Mouse (Mus musculus) granulocyte monocyte progenitor cell, adult 5-6 weeks (primary cell): ENCODE results near the gene Tspan13. TPM values are rescaled to one million over a fixed set of nuclear protein-coding genes. Genes with fewer than 3 reads are reported as not detected.
A peak's percentile ranks its signal among the peaks of the same experiment; 100 is the strongest.

Experiments
- ATAC-seq: replicated peaks from 2 replicates; pipeline ENCODE4 v1.8.0; 2016; ENCODE audit warnings: mild to moderate bottlenecking, moderate TSS enrichment, inconsistent platforms; ENCODE audit not compliant: poor library complexity, severe bottlenecking
- total RNA-seq, 2 experiments: library from RNA; stranded (forward) in 1 of 2; stranded (reverse) in 1 of 2; fragments of 200-712, 200-1000 nt in 1 of 2; fragments of >200 nt in 1 of 2; fragmentation: Nextera tagmentation in 1 of 2; gene quantifications; 2 replicates each; pipeline ENCODE4 v1.2.3; 2014 to 2017

Gene Tspan13
- total RNA-seq (2014; fragmentation: Nextera tagmentation) (14.9 and 18.8 TPM in 2 replicates), total RNA-seq (2017) (7.7 and 8.2 TPM in 2 replicates)

DNA sequence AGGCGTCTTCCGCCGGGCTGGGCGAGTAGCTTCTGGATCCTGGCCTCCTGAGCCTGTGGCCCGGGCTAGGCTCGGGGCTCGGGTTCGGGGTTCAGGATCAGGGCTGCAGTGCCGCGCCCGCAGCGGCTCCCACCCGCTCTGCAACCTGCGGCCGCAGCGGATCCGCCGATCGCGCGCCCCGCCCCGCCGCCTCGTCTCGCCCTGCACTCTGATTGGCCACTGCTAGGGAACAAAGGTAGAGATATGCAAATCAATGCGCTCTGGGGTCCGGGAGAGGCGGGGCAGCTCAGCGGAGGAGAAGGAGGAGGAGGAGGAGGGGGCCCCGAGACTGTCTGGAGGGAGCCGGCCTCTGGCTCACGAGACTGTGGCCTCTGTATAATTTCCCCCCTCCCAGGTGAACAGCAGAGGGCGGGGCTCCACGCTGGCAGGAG, at the start of gene Tspan13:
TSS of gene Tspan13 (minus strand) at position 153 of the 431 bp plus-strand sequence.
- peak; percentile 87 for ATAC-seq

- ATAC-seq, result no peak
Measured at GRCm38 (mm10) chr12:36091964-36092363, 49.7 kb upstream of the Tspan13 start.

GRCm38 (mm10) chr12:36089221-36089620, 46.9 kb upstream of the Tspan13 start:
- ATAC-seq, result no peak

DNA sequence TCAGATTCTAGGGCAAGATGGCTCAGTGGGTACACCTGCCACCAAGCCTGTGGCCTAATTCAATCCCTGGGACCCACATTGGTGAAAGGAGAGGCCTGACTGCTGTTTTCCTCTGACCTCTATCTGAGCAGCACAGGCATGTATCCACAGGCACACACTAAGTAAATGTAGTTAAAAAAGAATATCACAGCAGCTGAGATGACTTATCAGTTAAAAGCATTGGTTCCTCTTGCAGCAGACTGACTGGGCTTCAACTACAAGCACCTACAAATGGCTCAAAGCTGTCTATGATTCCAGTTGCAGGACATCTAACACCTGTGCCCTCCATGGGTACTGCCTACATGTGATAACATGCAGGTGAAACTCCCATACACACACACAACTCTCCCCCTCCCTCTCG, 46.5 kb upstream of the Tspan13 start:
- no peak for ATAC-seq

DNA sequence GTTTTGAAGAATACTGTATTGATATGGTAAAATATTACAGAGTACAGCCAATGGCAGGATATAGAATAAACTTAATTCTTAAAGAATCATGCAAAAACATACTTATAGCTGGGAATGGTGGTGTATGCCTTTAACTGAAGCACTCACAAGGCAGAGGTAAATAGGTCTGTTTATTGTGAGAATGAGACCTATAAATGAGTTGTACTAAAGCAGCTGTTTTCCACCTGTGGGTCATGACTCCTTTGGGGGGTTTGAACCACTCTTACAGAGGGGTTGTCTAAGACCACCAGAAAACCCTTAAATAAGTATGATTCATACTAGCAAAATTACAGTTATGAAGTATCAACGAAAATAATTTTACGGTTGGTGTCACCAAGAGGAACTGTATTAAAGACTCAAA, 43.1 kb upstream of the Tspan13 start:
- no peak for ATAC-seq

DNA sequence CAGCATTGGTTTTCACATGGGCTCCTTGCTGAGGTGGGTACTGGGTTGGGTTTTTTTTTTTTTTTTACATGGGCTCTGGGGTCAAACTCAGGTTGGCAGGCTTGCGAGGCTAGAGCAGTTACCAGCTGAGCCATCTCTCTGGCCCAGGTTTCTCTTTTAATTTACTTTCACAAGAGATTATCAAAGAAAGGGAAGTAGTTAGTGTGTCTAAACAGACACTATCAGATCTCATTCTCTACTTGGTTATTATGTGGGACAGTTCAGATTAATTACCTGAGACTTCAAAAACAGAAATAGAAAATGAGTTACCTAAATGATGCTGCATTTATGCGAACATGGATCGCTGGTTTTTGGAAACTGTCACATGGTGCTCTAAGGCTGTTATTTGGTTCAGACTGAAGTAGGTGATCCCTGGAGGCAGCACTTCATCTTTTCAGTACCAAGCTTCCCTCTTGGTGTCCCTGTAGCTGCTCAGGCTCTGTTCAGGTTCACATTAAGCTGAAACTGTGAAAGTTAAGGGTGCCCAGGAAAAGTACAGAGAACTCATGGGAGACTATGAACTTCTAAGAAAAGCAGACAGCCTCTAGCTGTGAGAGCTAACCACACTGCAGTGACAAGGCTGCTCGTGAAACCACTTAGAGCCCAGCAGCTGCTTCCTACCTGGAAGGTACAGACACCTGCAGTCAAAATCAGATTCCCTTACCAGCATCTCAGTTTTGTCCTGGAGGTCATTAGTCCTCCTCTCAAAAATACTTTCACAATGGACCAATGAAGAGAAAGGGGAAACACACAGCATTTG, 36.0 kb upstream of the Tspan13 start:
- ATAC-seq, result no peak

GRCm38 (mm10) chr12:36072860-36073259, 30.6 kb upstream of the Tspan13 start:
- no peak for ATAC-seq

DNA sequence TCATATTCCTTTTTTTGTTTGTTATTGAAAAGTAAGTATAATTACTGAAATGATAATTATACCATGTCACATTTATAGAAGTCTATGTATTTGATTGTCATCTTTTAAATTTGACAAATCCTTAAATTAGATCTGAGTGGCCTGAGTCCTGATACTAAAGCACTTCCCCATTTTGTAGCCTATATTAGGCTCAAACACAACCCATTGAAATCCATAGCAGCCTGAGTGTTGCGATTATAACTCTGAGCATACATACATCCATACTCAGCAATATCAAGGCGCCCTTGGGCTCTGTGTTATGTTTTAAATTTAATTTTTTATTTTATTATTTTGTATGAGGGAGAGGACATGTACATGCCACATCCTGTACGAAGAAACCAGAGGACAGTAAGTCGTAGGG, 27.9 kb upstream of the Tspan13 start:
- peak; percentile 55 for ATAC-seq

- no peak for ATAC-seq
Measured at GRCm38 (mm10) chr12:36067538-36067937, 25.2 kb upstream of the Tspan13 start.

- ATAC-seq, result no peak
Measured at GRCm38 (mm10) chr12:36065911-36066310, 23.6 kb upstream of the Tspan13 start.

- no peak for ATAC-seq
Measured at GRCm38 (mm10) chr12:36057699-36058098, 15.4 kb upstream of the Tspan13 start.

- no peak for ATAC-seq
Measured at GRCm38 (mm10) chr12:36050276-36050675, 8.0 kb upstream of the Tspan13 start.

- ATAC-seq, result no peak
Measured at GRCm38 (mm10) chr12:36047593-36047992, 5.3 kb upstream of the Tspan13 start.

DNA sequence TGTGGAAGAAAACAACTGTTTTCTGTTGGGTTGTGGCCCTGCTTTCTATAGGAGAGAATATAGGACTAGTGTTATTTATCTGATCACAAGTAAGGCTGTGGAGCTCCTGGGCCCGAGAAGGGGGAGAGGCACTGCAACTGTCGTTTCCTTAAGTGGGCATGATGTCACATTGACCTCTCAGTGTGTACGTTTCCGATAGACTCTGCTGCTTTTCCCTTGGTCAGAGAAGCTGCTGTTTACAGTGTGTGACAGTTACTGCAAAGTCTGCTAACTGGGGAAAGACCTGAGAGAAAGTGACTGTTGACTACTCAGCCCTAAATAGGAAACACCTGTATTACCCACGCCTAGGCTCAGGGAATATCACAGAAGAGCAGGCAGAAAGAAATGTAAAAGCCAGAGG, 3.9 kb upstream of the Tspan13 start:
- ATAC-seq, result no peak

DNA sequence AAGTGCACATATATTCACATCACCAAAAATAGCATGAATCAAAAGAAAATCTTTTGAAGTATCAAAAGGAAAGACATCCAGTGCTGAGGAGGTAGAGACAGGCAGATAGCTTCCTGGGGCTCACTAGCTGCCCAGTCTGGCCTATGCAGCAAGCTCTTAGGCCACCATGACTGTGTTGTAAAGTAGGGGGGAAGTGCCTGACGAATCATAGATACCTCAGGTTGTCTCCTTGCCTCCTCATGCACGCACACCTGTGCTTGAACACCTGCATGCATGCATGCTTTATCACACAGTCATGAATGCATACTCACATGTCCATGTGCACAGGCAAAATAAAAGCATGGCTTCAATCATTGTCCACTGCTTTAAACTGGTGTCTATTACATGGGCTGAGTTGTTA, 2.4 kb upstream of the Tspan13 start:
- ATAC-seq, result no peak

- ATAC-seq, result peak; percentile 2; the same call in 1 of the 2 replicates
Measured at GRCm38 (mm10) chr12:36041703-36042347, 475 bp downstream of the Tspan13 start.

DNA sequence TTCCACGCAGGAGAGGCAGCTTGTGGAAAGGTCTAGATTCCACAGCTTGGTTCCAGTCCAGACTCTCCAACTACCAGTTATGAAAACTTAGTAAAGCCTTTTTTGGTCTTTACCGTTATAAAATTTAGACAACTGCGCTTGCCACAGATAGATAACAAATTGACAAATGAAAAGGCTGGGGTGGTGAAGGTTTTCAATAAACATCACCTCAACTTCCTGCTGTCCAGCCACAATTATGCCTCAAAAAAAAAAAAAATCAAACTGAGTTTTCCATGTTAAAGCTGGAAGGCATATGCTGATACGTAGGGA, 1.1 kb downstream of the Tspan13 start:
- no peak for ATAC-seq

DNA sequence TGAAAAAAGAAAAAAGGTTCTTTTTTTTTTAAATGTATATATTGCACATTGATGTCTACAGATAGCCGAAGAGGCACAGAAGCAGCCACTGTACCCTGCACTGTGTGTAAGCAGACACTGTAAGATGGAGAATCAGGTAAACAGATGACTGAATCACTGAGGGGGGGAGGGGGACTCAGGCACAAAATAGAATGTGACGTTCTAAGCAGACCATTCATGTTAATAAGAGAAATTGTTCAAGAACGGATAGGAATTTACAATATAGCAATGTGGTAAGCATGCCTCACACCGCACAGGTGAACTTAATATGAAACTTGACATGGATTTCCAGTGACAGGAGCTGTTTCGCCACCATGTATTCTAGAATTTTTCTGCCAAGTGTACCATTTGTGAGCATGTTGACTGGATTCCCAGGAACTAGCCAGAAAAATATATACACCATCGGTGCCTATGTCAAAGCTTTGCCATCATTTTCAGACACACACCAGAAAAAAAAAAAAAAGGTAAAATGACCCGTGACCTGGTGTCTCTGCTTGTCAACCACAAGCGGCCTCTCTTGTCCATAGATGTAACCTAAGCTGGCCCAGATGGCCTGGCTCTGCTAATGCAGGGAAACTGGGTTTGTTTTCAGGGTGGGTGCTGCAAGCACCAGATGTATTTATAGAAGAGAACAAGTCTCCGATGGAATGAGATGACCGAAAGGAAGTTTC, 1.6 kb downstream of the Tspan13 start:
- no peak for ATAC-seq

- ATAC-seq, result peak; percentile 72
Measured at GRCm38 (mm10) chr12:36039541-36040084, 2.7 kb downstream of the Tspan13 start.

DNA sequence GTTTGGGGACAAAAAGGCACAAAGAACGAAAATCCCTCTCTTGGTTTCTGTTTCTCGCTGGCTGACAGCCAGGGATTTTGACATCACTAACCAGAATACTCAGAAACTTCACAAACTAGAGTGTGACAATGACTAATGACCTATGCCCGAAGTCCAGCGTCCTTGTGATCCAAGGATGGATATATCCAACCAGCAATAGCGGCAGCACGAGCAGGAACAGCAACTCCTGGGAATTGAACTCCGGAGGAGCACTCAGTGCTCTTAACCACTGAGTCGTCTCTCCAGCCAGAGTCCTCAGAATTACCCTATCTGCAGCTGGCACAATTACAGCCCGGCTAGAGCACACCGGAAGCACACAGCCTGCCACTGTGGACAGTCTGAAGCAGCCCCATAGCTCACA, 5.5 kb downstream of the Tspan13 start:
- peak; percentile 49 for ATAC-seq

DNA sequence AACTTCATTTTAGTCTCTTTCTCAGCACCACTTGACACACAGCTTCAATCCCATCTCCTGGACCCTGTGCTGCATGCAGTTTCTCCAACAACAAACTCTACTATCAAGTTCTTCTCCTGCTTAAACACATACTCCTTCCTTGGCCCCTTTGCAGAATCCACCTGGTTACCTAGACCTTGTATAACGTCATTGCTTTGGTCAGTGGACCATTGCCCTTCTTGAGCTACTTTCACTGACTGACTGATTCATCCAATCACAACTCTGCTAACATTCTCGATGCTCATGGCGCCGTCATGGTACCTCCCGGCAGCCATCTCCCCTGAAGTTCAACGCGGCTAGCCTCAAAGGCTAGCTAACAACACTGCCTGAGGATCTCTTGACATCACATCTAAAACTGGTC, 6.2 kb downstream of the Tspan13 start:
- no peak for ATAC-seq
